ENCODE assay signal across 19 mouse cellular contexts in the genomic region with DNA sequence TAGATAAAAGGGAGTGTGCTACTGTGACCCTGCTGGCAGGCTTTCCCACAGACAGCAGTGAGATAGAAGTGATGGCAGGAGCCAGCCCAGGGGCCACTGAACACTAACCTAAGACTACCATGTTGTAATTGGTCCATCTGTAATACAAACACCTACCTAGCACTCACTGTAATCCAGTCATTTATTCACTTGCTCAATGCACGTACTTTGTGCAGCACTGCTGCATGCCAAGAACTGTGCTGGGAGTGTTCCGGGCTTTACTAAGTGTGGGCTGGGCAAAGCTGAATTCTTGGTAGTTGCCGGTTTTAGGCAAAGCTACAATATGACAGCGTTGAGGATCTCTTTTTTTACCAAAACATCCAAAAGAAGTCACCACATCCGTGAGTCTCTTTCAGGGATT.
DNase-seq lines count a peak whose midpoint lies in the region; ATAC-seq lines count a peak whose summit lies in the region.
"Had no signal": no experiment of that assay in that cellular context is flagged by ENCODE, and none has a peak within 500 bp of the region (broad histone marks: within the 10 kb centered on the region; RNA-seq: fewer than 3 reads in every experiment).

No protein-coding gene starts in this region.

- peak; percentile 10 for DNase-seq in kidney, adult 11 months
- DNase-seq in kidney, adult 9 months: peak; percentile 39
- DNase-seq in kidney, postnatal 4 days: no peak
- peak; percentile 19 for DNase-seq in ovary, postnatal 36 days (ENCODE audit: low spot score)
- no peak for DNase-seq in ovary, postnatal 14 days (ENCODE audit: low spot score)
- no peak for DNase-seq in lung, postnatal 36 days
- DNase-seq: adrenal gland, adult 2 months; adrenal gland, postnatal 25 days; cerebellum, adult 2 months; cerebellum, postnatal 10 days; gastrocnemius, postnatal 10 days; heart, postnatal 36 days had no signal

- H3K9me3 ChIP-seq in kidney, embryonic 14.5 days (ENCODE audit: control insufficient read depth, low read length): no peaks in the 10 kb centered on the region
- H3K9me3 ChIP-seq: embryonic facial prominence, embryonic 10.5 days; forebrain, embryonic 10.5 days; heart, embryonic 12.5 days; hindbrain, embryonic 15.5 days had no signal

- H3K36me3 ChIP-seq in kidney, embryonic 14.5 days (ENCODE audit: control insufficient read depth, insufficient read depth, low read length): no peaks in the 10 kb centered on the region
- H3K36me3 ChIP-seq: embryonic facial prominence, embryonic 10.5 days; forebrain, embryonic 10.5 days; heart, embryonic 12.5 days; hindbrain, embryonic 15.5 days had no signal

- no peak overlapping the region for H3K4me3 ChIP-seq in kidney, embryonic 14.5 days (ENCODE audit: low read length)
- H3K4me3 ChIP-seq: embryonic facial prominence, embryonic 10.5 days; forebrain, embryonic 10.5 days; heart, embryonic 12.5 days; hindbrain, embryonic 15.5 days had no signal

- no peak overlapping the region for H3K4me2 ChIP-seq in kidney, embryonic 14.5 days (replicated peaks; ENCODE audit: low read depth, low read length)
- H3K4me2 ChIP-seq: heart, embryonic 12.5 days; hindbrain, embryonic 15.5 days had no signal

- no peaks in the 10 kb centered on the region for H3K4me1 ChIP-seq in kidney, embryonic 14.5 days (ENCODE audit: control insufficient read depth, insufficient read depth, low read length)
- H3K4me1 ChIP-seq: embryonic facial prominence, embryonic 10.5 days; heart, embryonic 12.5 days; hindbrain, embryonic 15.5 days had no signal

- ATAC-seq in kidney, embryonic 14.5 days (ENCODE audit: low FRiP score, low TSS enrichment): no peak
- ATAC-seq: forebrain, embryonic 14.5 days had no signal

- no peak overlapping the region for H3K9ac ChIP-seq in kidney, embryonic 14.5 days (ENCODE audit: low read depth, low read length)
- H3K9ac ChIP-seq: heart, embryonic 12.5 days; hindbrain, embryonic 15.5 days had no signal

- no peaks in the 10 kb centered on the region for H3K27me3 ChIP-seq in kidney, embryonic 14.5 days (ENCODE audit: control insufficient read depth, insufficient read depth, low read length)
- H3K27me3 ChIP-seq: CH12.LX; heart, embryonic 12.5 days; hindbrain, embryonic 15.5 days had no signal

- 90% methylated on average over 5 of the region's 5 CpGs for WGBS in kidney, embryonic 14.5 days

- no peak overlapping the region for H3K27ac ChIP-seq in kidney, embryonic 14.5 days (ENCODE audit: low read depth, low read length)
- H3K27ac ChIP-seq: embryonic facial prominence, embryonic 10.5 days; forebrain, embryonic 10.5 days; hindbrain, embryonic 15.5 days had no signal

Comparison
In these comparisons a context has a peak if more than half of its experiments do, and no peak if none do; other contexts are left out.
1. DNase-seq: peak in kidney, adult 11 months (single experiment), kidney, adult 9 months (single experiment) and ovary, postnatal 36 days (single experiment); none in kidney, postnatal 4 days (0 of 2), ovary, postnatal 14 days (single experiment) and lung, postnatal 36 days (single experiment).